Mouse (Mus musculus): ENCODE results near the gene Nfib.

Nfib gene

GRCm38 (mm10) chr4:82344787-82345186, 360.8 kb downstream of the Nfib start:
- CTCF ChIA-PET = no interaction called here

DNA sequence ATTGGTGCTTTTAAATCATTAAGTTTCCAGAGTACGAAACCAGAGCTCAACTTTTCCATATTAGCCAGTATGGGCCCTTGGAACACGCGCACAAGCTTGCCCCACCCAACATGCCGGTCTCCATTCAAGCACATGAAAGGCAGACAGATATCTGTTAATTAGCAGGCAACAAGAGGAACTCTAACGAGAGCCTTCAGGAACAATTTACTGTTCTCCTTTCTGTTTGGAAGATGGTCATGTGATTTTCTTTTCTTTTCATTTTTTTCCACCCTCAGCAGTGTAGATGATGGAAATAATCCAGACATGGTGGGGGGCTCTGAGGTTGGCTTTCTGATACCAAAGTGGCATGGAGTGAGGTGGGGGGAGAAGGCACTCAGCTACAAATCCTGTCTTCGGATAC, 361.3 kb downstream of the Nfib start:
- CTCF ChIA-PET = no interaction called here

- CTCF ChIA-PET = no interaction called here
Measured at GRCm38 (mm10) chr4:82338930-82339329, 366.6 kb downstream of the Nfib start.

DNA sequence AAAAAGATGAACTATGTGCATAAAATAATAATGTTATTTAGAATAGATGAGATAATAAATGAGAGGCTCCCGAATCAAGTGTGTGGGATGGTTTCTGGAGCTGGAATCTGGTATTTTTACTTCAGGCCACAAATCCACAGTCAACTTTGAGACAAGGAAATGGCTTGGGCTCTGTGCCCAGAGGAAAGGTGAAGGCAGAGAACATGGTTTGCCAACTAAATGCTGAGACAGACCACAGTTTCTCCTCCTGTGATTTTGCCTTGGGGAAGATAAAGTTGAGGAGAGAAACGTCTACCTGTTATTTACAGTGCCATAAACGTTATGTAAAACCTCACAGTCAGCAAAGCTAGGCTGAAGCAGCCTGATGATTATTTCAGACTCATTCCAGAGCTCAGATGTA, 367.1 kb downstream of the Nfib start:
- CTCF ChIA-PET = no interaction called here

GRCm38 (mm10) chr4:82336951-82337381, 368.6 kb downstream of the Nfib start:
- CTCF ChIA-PET = no interaction called here

GRCm38 (mm10) chr4:82335266-82335865, 370.2 kb downstream of the Nfib start:
- CTCF ChIA-PET = no interaction called here

GRCm38 (mm10) chr4:82333413-82333812, 372.1 kb downstream of the Nfib start:
- CTCF ChIA-PET = no interaction called here

DNA sequence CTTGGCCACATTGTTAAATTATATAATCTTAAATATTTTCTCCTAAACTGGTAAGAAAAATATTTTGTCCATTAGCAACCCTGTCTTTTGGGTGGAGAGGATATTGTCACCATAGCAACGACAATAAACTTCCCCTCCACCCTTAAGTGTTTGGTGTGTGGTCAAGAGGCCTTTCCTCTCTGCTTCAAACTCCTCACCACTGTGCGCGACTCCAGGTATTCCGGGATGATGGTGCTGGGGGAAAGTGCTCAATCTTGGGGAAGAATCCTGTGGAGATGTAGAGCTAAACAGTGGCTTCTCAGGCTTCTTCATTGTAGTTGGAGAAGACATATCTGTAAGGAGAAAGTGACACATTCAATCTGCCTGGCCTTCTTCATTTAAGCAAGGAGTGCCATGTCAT, 375.5 kb downstream of the Nfib start:
- CTCF ChIA-PET = no interaction called here

DNA sequence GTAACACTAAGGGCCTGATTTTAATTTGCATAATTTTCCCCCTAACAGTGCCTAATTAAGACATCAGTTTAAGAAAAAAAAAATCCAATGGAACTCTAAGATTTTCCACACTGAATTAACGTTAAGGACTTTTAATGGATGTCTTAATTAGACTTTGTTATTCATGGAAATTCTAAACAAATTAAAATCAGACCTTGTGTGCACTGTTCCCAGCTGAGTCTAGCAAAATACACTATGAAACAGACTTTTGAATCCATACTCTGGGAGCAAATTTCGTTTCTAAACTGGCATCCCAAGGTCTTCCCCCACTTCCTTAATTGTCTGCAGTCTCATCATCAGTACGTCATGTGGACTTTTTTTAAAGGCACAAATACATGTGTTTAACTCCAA, 379.4 kb downstream of the Nfib start:
- CTCF ChIA-PET = no interaction called here

GRCm38 (mm10) chr4:82325409-82326139, 380.0 kb downstream of the Nfib start:
- CTCF ChIA-PET = no interaction called here

- CTCF ChIA-PET = no interaction called here
Measured at GRCm38 (mm10) chr4:82324977-82325376, 380.6 kb downstream of the Nfib start.

GRCm38 (mm10) chr4:82321008-82321407, 384.5 kb downstream of the Nfib start:
- CTCF ChIA-PET = no interaction called here

- CTCF ChIA-PET = no interaction called here
Measured at GRCm38 (mm10) chr4:82319388-82319787, 386.2 kb downstream of the Nfib start.

GRCm38 (mm10) chr4:82316168-82316567, 389.4 kb downstream of the Nfib start:
- CTCF ChIA-PET = no interaction called here

DNA sequence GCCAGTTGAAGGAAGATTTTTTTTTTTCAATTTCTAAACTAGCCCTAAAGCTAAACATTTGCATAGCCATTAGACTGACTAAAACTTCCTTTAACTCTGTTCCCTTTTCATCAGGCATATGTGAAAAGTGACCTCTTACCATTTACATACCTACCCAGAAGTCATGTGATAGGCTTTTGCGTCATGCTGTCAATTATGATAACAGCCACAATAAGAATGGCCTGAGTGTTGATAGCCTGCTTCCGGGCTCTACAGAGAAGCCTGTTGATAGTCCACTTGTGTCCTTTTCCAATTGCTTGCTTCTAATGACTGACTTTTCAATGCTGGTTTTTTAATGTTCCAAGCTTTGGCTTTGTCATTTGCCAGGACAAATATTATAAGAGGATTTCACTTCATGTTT, 389.8 kb downstream of the Nfib start:
- CTCF ChIA-PET = no interaction called here

GRCm38 (mm10) chr4:82310924-82311734, 394.4 kb downstream of the Nfib start:
- CTCF ChIA-PET = no interaction called here

- CTCF ChIA-PET = no interaction called here
Measured at GRCm38 (mm10) chr4:82306045-82306444, 399.5 kb downstream of the Nfib start.

DNA sequence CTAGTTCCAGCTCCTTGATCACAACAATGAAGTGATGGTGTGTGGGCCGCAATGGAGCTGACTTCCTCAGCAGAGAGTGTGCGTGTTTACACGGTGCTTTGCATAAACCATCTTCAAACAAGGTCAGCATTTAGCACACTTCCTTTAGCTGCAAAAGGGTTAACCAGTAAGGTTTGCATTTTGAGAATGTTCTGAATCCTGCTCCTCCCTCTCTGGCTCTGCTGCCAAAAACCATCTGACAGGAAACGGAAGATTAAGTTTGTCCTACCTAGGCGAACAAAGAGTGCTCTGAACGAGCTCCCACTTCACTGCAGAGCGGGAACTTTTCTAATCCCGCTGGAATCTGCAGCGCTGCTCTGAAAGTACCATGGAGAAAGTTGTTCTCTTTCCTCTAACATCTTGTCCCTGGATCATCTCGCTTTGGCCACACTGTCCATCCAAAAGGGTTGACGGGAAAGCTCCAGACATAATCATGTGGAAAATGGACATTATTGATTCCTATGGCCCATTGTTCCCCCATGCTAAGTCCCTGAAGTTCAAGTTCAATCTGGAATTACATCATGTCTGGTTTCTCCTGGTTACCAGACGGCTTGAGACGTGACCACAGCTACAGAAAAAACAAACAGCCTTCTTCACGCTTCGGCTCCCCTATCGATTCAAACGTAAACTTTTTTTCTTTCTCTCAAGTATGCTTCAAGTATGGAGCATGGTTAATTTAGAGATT, 401.2 kb downstream of the Nfib start:
- CTCF ChIA-PET = no interaction called here

GRCm38 (mm10) chr4:82303362-82303900, 402.1 kb downstream of the Nfib start:
- CTCF ChIA-PET = no interaction called here

DNA sequence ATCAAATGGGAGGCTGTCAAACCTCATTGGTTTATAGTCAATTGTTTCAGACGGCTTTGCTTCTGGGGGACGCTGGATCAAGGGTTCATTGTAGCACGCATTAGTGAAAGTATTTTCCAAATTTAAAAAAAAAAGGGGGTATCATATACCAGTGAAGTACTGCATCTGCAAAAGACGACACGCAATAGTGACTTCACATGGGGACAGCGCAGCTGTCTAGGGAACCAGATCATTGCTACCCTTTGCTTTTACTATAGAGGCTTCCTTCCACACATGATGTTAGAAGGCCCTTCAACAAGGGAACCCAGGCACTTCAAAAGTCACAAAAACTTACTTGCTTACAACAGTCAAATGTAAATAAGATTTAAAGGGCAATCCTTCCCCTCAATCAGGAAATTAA, 402.6 kb downstream of the Nfib start:
- CTCF ChIA-PET = no interaction called here

DNA sequence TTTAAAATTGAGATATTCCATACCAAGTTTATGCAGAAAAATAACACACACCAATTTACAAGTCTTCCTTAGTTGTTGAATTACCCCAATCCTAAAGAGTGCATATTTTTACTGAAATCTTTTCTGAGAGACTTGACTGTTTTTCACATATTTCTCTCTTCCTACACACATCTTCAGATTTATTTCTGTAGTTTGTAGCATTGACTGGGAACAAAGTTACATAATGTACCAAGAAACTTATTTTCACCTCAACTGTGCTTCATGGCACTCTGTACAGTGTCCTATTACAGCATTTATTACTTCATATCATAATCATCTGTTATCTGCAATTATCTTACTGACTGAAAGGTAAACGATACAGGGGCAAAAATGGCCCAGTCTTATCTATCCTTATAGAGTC, 406.9 kb downstream of the Nfib start:
- CTCF ChIA-PET = no interaction called here

DNA sequence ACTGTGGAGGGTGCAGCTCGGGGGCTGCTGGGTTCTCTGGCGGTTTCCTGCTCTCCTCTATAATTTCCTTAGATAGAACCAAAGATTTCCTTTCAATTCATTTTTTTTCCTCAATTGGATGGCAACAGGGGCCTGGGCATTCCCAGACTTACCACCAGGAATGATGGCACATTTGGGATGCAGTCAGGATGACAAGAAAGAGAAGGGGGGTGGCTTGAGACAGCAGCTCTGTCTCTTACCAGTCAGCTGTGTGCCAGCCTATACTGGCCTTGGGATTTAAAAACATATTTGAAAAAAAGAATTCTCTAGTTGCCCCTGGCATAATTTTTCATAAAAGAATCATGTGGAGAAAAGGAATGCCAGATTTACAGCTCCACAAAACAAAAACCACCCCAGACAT, 408.0 kb downstream of the Nfib start:
- CTCF ChIA-PET = no interaction called here

Data from spleen, embryonic (tissue).